Mouse (Mus musculus) ovary, postnatal 14 days (tissue): Measurements from ENCODE around the gene Ccni.

Experiments used
- DNase-seq: peaks from one replicate; pipeline ENCODE4 v3.0.0; 2022; ENCODE audit warnings: low spot score

The Ccni gene

GRCm38 (mm10) chr5:93206109-93207005 is at the start of gene Ccni, which contains the start of gene 2010109A12Rik:
Gene Ccni (minus strand): TSS chr5:93206495.
Gene 2010109A12Rik (plus strand): TSS chr5:93206518.
- DNase-seq, result peak; percentile 95

GRCm38 (mm10) chr5:93255759-93256265 is 49.5 kb upstream of the Ccni start:
- no peak for DNase-seq

- DNase-seq, result no peak
These were observed 44.9 kb upstream of the Ccni start for GRCm38 (mm10) chr5:93251001-93251760.

- DNase-seq, result no peak
These were observed 43.8 kb upstream of the Ccni start for GRCm38 (mm10) chr5:93249940-93250578.

GRCm38 (mm10) chr5:93245280-93245679 is 39.0 kb upstream of the Ccni start:
- no peak for DNase-seq

GRCm38 (mm10) chr5:93239590-93240544 is 33.6 kb upstream of the Ccni start:
- DNase-seq, result no peak

- no peak for DNase-seq
These were observed 30.2 kb upstream of the Ccni start for GRCm38 (mm10) chr5:93236541-93236940.

- DNase-seq, result no peak
These were observed 29.6 kb upstream of the Ccni start for GRCm38 (mm10) chr5:93235888-93236287.

GRCm38 (mm10) chr5:93234605-93235004 is 28.3 kb upstream of the Ccni start:
- DNase-seq, result no peak

GRCm38 (mm10) chr5:93234130-93234529 is 27.8 kb upstream of the Ccni start:
- no peak for DNase-seq

GRCm38 (mm10) chr5:93232838-93233237 is 26.5 kb upstream of the Ccni start:
- DNase-seq, result no peak

GRCm38 (mm10) chr5:93231721-93232120 is 25.4 kb upstream of the Ccni start:
- no peak for DNase-seq

- DNase-seq, result no peak
These were observed 23.2 kb upstream of the Ccni start for GRCm38 (mm10) chr5:93229527-93229926.

- no peak for DNase-seq
These were observed 20.9 kb upstream of the Ccni start for GRCm38 (mm10) chr5:93227157-93227556.

- no peak for DNase-seq
These were observed 18.3 kb upstream of the Ccni start for GRCm38 (mm10) chr5:93224549-93224948.

GRCm38 (mm10) chr5:93221661-93222060 is 15.4 kb upstream of the Ccni start:
- peak; percentile 31 for DNase-seq

GRCm38 (mm10) chr5:93218375-93218774 is 12.1 kb upstream of the Ccni start:
- no peak for DNase-seq

GRCm38 (mm10) chr5:93207555-93207954 is 1.3 kb upstream of the Ccni start:
- DNase-seq, result no peak

GRCm38 (mm10) chr5:93207006-93207348 is 682 bp upstream of the Ccni start:
- peak; percentile 19 for DNase-seq

GRCm38 (mm10) chr5:93205371-93206108 is 755 bp downstream of the Ccni start:
- DNase-seq, result peak; percentile 30
